Mouse (Mus musculus): ENCODE results near the gene Tyro3. TPM values are rescaled to one million over a fixed set of nuclear protein-coding genes. Genes with fewer than 3 reads are reported as not detected.

The Tyro3 gene
- polyA plus RNA-seq, 1 experiment from 2014 or later: 21.9 TPM

DNA sequence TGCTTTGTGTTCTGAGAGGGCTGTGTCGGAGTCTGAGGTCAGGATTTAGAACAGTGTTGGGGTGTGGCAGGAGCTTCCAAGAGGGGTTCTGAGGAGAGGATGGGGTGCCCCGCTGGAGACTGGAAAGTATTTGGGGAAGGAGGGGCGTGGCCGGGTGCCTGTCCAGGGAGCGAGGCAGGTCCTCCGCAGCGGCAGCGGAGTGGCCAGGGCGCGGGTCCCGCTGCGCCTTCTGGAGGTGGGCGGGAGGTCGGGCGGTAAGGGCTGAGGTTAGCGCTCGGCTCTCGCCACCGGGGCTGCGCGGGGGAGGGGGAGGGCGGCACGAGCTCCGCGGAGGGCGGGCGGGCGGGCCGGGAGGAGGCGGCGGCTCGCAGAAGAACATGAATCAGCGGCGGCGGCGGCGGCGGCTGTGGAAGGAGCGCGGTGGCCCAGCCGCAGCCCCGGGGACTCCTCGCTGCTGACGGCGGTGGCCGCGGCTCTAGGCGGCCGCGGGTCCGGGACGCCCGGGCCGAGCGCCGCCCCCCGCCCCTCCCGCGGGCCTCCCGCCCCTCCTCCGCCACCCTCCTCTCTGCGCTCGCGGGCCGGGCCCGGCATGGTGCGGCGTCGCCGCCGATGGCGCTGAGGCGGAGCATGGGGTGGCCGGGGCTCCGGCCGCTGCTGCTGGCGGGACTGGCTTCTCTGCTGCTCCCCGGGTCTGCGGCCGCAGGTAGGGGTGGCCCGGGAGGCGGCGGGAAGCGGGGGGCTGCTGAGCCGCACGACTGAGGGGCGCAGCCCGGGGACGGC lies 1.8 kb downstream of the Tyro3 start:
- H3K4me2 ChIP-seq: peak overlapping the region; percentile 95
- 0 out of 2 replicates have a peak, but pooled peaks cover 8% of the 10 kb centered on the region for H3K4me1 ChIP-seq (ENCODE audit: insufficient read depth)
- H3K9me3 ChIP-seq (ENCODE audit: low read depth, low read length): no peaks in the 10 kb centered on the region
- DNase-seq (peak; percentile 62), ATAC-seq (ENCODE audit: insufficient read depth) (peak; percentile 79)
- H3K9ac ChIP-seq: peak overlapping the region; percentile 78
- WGBS: under 1% methylated on average over 51 of the region's 89 CpGs
- TF ChIP-seq CTCF (IDR thresholded peaks at IDR 0.05; ENCODE audit: low read depth): no peak
- H3K36me3 ChIP-seq (ENCODE audit: insufficient read depth): peaks cover 13% of the 10 kb centered on the region
- H3K27ac ChIP-seq (ENCODE audit: low read depth): peak overlapping the region; percentile 18; the same call in 1 of the 2 replicates
- peak overlapping the region; percentile 84 for H3K4me3 ChIP-seq (ENCODE audit: low read depth, low read length)
- no peaks in the 10 kb centered on the region for H3K27me3 ChIP-seq (ENCODE audit: insufficient read depth, low read length)

DNA sequence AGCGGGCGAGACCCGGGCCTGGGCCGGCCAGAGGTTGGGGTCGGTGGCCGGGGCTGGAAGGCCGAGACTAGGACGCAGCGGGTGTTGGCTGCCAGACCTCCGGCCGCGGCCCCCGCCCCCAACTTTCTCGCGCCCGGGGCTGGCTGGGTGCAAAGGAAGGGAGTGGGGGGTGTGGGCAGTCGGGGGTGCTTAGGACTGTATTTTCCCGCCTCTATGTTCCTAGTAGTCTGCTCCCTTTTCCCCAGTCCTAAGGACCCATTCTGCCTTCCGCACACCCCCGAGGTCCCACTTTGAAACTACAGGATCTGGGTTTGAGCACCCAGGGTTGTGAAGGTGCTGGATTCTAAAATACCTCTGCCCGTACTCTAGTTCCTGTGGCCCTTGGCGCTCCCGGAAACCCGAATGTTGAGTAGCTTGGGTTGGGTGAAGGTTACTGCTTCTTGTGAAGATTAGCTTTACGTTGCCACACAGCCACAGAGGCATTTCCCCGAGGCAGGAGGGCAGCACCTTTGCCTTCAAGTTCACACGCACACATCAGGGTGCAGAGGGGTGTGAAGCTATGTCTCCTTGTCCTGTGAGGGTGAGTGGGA lies 2.5 kb downstream of the Tyro3 start:
- Histone ChIP-seq H3K4me1 (ENCODE audit: insufficient read depth) (0 out of 2 replicates have a peak, but pooled peaks cover 8% of the 10 kb centered on the region), H3K4me3 (ENCODE audit: low read depth, low read length) (peak overlapping the region; percentile 84), H3K4me2 (peak overlapping the region; percentile 95), H3K27ac (ENCODE audit: low read depth) (peak overlapping the region; percentile 18; the same call in 1 of the 2 replicates), H3K9me3 (ENCODE audit: low read depth, low read length) (no peaks in the 10 kb centered on the region), H3K36me3 (ENCODE audit: insufficient read depth) (peaks cover 20% of the 10 kb centered on the region), H3K9ac (peak overlapping the region; percentile 78), H3K27me3 (ENCODE audit: insufficient read depth, low read length) (no peaks in the 10 kb centered on the region)
- DNase-seq (peak; percentile 34), ATAC-seq (ENCODE audit: insufficient read depth) (no peak; the same call in 1 of the 2 replicates)
- under 1% methylated on average over 25 of the region's 27 CpGs for WGBS
- no peak for TF ChIP-seq CTCF (IDR thresholded peaks at IDR 0.05; ENCODE audit: low read depth)

DNA sequence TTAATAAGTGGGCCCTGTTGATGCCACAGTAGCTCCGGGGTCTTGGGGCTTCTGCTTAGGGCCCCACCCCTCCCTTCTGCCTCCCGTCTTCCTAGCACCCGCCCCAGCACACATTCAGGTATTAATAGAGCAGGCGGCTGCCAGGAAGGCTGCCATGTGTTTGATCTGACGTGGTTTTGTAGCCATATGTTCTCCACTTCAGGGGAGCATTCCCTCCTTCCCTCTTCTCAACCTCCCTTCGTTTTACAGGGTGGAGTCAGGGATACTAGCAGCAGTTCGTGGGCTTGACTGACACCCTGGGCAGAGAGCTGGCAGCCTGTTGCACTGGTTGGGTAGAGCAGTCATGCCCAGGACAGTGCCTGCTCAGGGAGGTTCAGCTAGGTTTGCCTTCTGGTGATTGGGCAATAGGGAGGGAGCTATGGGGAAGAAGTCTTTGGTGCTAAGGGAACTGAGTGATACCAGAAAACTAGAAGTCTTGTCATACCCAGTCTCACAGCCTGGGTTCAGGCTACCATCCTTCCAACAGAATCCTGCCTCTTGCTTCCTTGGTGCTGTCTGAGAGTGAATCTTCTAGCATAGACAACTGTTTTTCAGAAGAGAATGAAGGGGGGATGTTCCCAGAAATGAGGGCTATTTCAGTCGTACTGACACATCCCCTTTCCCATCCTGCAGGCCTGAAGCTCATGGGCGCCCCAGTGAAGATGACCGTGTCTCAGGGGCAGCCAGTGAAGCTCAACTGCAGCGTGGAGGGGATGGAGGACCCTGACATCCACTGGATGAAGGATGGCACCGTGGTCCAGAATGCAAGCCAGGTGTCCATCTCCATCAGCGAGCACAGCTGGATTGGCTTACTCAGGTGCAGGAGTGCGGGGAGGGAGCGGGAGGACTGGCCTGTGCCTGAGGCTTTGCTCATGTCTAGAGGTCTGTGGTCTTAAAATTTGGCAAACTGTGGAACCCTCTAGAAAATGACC lies 3.6 kb downstream of the Tyro3 start:
- 54% methylated on average over 15 of the region's 15 CpGs for WGBS
- peaks cover 27% of the 10 kb centered on the region for H3K36me3 ChIP-seq (ENCODE audit: insufficient read depth)
- DNase-seq (no peak), ATAC-seq (ENCODE audit: insufficient read depth) (no peak)
- H3K4me3 ChIP-seq (ENCODE audit: low read depth, low read length): peak overlapping the region; percentile 84
- peak overlapping the region; percentile 78 for H3K9ac ChIP-seq
- no peak for TF ChIP-seq CTCF (IDR thresholded peaks at IDR 0.05; ENCODE audit: low read depth)
- H3K27ac ChIP-seq (ENCODE audit: low read depth): no peak overlapping the region
- H3K9me3 ChIP-seq (ENCODE audit: low read depth, low read length): no peaks in the 10 kb centered on the region
- H3K4me1 ChIP-seq (ENCODE audit: insufficient read depth): 0 out of 2 replicates have a peak, but pooled peaks cover 8% of the 10 kb centered on the region
- H3K27me3 ChIP-seq (ENCODE audit: insufficient read depth, low read length): no peaks in the 10 kb centered on the region
- H3K4me2 ChIP-seq: peak overlapping the region; percentile 95

DNA sequence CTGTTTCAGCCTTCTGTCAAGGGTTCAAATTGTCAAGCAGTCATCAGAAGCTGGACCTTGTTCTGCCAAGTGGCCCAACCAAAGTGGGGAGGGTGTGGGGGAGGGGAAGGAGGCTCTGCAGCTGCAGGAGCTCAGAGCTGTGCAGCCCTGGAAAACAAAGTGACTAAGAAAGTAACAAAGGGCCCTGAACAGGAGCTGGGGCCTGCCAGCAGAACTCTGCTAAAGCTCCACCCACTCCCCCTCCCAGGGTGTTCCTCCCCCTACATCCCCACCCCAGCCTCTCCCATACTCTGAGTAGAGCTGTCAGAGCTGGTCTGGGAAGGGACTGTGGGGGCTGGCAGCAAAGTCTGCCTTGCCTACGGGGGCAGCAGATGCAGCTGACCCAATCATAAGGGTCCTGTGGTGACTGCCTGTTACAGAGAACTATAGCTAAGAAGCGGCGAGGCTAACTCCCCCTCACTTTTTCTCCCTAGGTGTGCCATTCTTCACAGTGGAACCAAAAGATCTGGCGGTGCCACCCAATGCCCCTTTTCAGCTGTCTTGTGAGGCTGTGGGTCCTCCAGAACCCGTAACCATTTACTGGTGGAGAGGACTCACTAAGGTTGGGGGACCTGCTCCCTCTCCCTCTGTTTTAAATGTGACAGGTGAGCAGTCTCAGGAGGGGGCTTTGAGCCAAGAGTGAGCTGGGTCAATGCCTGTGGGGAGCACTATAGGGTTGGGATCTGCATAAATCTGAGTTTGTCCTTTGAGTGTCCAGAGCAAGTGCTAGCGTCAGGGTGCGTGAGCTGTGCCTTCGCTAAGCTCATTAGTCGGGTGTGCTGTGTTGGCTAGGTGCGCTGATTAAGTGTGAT lies 5.5 kb downstream of the Tyro3 start:
- no peak for TF ChIP-seq CTCF (IDR thresholded peaks at IDR 0.05; ENCODE audit: low read depth)
- ATAC-seq (ENCODE audit: insufficient read depth): peak; percentile 12; the same call in 1 of the 2 replicates
- H3K4me3 ChIP-seq (ENCODE audit: low read depth, low read length): no peak overlapping the region
- DNase-seq: peak; percentile 44
- no peaks in the 10 kb centered on the region for H3K27me3 ChIP-seq (ENCODE audit: insufficient read depth, low read length)
- peak overlapping the region; percentile 33; the same call in 1 of the 2 replicates for H3K27ac ChIP-seq (ENCODE audit: low read depth)
- peaks cover 27% of the 10 kb centered on the region for H3K36me3 ChIP-seq (ENCODE audit: insufficient read depth)
- 0 out of 2 replicates have a peak overlapping the region, but pooled peaks have one; percentile 8 for H3K4me2 ChIP-seq
- no peaks in the 10 kb centered on the region for H3K9me3 ChIP-seq (ENCODE audit: low read depth, low read length)
- 62% methylated on average over 10 of the region's 10 CpGs for WGBS
- H3K9ac ChIP-seq: no peak overlapping the region
- H3K4me1 ChIP-seq (ENCODE audit: insufficient read depth): 0 out of 2 replicates have a peak, but pooled peaks cover 8% of the 10 kb centered on the region

DNA sequence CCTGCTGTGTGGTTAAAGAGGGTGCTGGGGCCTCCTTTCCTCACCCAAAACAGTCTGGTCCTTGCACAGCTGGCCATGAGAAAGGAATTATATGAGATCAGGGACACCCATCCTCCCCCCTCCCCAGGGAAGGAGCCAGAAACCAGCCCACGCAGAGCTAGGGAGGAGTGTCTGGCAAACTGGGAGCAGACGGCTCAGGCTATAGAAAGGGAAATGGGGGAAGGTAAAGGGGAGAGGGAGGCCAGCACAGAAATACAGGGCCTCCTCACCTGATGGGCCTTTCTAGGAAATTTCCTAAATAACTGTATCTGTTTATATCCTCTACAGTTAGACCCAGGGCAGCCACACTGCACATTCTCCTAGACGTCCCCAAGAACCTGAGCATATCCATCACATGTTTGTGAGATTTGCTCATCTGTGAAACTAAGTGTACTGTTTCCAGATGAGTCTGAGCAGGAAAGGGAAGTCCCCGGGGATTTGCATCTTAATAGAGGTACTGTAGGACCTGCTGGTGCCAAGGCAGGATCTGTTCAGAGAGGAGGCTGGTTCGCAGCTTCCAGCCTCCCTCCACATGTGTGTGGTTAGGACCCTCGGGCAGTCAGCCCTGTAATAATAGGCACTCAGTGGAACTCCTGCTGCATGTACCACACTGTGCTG lies 6.2 kb downstream of the Tyro3 start:
- 52% methylated on average over 6 of the region's 6 CpGs for WGBS
- Histone ChIP-seq H3K9ac (no peak overlapping the region), H3K4me3 (ENCODE audit: low read depth, low read length) (no peak overlapping the region), H3K9me3 (ENCODE audit: low read depth, low read length) (no peaks in the 10 kb centered on the region), H3K36me3 (ENCODE audit: insufficient read depth) (peaks cover 30% of the 10 kb centered on the region), H3K27me3 (ENCODE audit: insufficient read depth, low read length) (no peaks in the 10 kb centered on the region), H3K4me2 (no peak overlapping the region), H3K4me1 (ENCODE audit: insufficient read depth) (0 out of 2 replicates have a peak, but pooled peaks cover 8% of the 10 kb centered on the region), H3K27ac (ENCODE audit: low read depth) (no peak overlapping the region)
- DNase-seq (no peak), ATAC-seq (ENCODE audit: insufficient read depth) (no peak)
- TF ChIP-seq CTCF (IDR thresholded peaks at IDR 0.05; ENCODE audit: low read depth): no peak

All from lung, embryonic 14.5 days (tissue).